ENCODE assay signal across 25 mouse cellular contexts in the genomic region with DNA sequence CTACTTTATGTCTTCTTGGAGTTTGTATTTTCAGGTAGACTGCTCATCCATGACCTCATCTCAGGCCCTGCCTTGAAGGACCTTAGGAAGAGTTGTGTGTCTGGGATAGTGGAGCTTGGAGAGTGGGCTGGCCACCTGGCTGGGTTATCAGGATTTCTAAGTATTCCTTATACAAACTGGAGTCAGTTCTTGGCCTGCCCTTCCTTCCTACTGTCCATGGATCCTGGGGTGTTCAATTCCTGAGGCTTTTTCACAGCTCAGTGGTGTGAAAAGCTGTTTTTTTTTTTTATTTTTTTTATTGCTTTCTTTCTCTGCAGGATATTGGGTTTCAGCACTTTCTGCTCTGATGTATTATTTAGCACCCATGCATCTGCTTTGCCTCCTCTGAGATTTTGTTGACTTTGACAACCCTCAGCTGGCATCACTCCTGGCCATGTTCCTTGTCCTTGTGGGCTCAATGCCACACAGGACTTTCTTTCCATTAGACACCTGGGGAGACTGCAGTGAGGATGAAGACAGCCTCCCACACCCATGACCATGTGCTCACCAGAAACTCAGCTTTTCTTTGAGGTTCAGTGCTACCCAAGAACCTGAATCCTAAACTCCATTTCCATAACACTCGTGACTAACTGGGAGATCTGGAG.
A peak's percentile ranks its signal among the peaks of the same experiment; 100 is the strongest.
DNase-seq lines count a peak whose midpoint lies in the region; ATAC-seq and TF ChIP-seq lines count a peak whose summit lies in the region.
"Had no signal": no experiment of that assay in that cellular context is flagged by ENCODE, and none has a peak within 500 bp of the region (broad histone marks: within the 10 kb centered on the region; RNA-seq: fewer than 3 reads in every experiment).

No protein-coding gene starts in this region.

- no peak overlapping the region for H3K9ac ChIP-seq in forebrain, embryonic 11.5 days (ENCODE audit: low read length)
- H3K9ac ChIP-seq in forebrain, embryonic 14.5 days (ENCODE audit: low read length): no peak overlapping the region
- H3K9ac ChIP-seq in heart, embryonic 12.5 days: no peak overlapping the region
- no peak overlapping the region for H3K9ac ChIP-seq in kidney, embryonic 15.5 days
- H3K9ac ChIP-seq in kidney, postnatal 0 days (ENCODE audit: low read depth, low read length): no peak overlapping the region
- H3K9ac ChIP-seq: embryonic facial prominence, embryonic 12.5 days; forebrain, embryonic 12.5 days; forebrain, embryonic 15.5 days had no signal

- no peaks in the 10 kb centered on the region for H3K36me3 ChIP-seq in forebrain, embryonic 11.5 days (ENCODE audit: control insufficient read depth, insufficient read depth, low read length)
- no peaks in the 10 kb centered on the region for H3K36me3 ChIP-seq in forebrain, embryonic 14.5 days (ENCODE audit: control insufficient read depth, insufficient read depth, low read length)
- H3K36me3 ChIP-seq in heart, embryonic 10.5 days: no peaks in the 10 kb centered on the region
- no peaks in the 10 kb centered on the region for H3K36me3 ChIP-seq in heart, embryonic 12.5 days
- no peaks in the 10 kb centered on the region for H3K36me3 ChIP-seq in kidney, embryonic 15.5 days
- H3K36me3 ChIP-seq in kidney, postnatal 0 days (ENCODE audit: insufficient read depth, low read length): no peaks in the 10 kb centered on the region
- H3K36me3 ChIP-seq: embryonic facial prominence, embryonic 10.5 days; embryonic facial prominence, embryonic 12.5 days; forebrain, embryonic 12.5 days; forebrain, embryonic 15.5 days; G1E had no signal

- H3K27me3 ChIP-seq in forebrain, embryonic 11.5 days (ENCODE audit: control insufficient read depth, insufficient read depth, low read length): no peaks in the 10 kb centered on the region
- no peaks in the 10 kb centered on the region for H3K27me3 ChIP-seq in forebrain, embryonic 14.5 days (replicated peaks; ENCODE audit: control insufficient read depth, insufficient read depth, low read length)
- H3K27me3 ChIP-seq in heart, embryonic 10.5 days (ENCODE audit: insufficient read depth, poor library complexity, severe bottlenecking): no peaks in the 10 kb centered on the region
- H3K27me3 ChIP-seq in heart, embryonic 12.5 days (replicated peaks): no peaks in the 10 kb centered on the region
- no peaks in the 10 kb centered on the region for H3K27me3 ChIP-seq in kidney, embryonic 15.5 days
- H3K27me3 ChIP-seq in kidney, postnatal 0 days (ENCODE audit: insufficient read depth, low read length): no peaks in the 10 kb centered on the region
- H3K27me3 ChIP-seq: CH12.LX; embryonic facial prominence, embryonic 12.5 days; forebrain, embryonic 12.5 days; forebrain, embryonic 15.5 days; Patski had no signal

- DNase-seq in forebrain, embryonic 11.5 days (ENCODE audit: low spot score): peak; percentile 2
- DNase-seq in forebrain, embryonic 14.5 days (ENCODE audit: low spot score): no peak
- peak; percentile 25 for DNase-seq in heart, embryonic 10.5 days (ENCODE audit: low spot score)
- DNase-seq in kidney, postnatal 14 days: no peak
- DNase-seq in kidney, postnatal 0 days (ENCODE audit: low spot score): peak; percentile 61
- DNase-seq in kidney, postnatal 25 days: no peak
- DNase-seq: adrenal gland, adult 8-10 months; adrenal gland, postnatal 14 days; adrenal gland, postnatal 36 days; B cell, adult 2 months; cerebellum, adult 11-12 months; cerebellum, adult 9-10 months; cerebellum, postnatal 10 days; cerebellum, postnatal 25 days had no signal

- H3K9me3 ChIP-seq in forebrain, embryonic 11.5 days (ENCODE audit: control insufficient read depth, low read length): no peaks in the 10 kb centered on the region
- no peaks in the 10 kb centered on the region for H3K9me3 ChIP-seq in forebrain, embryonic 14.5 days (replicated peaks; ENCODE audit: control insufficient read depth, low read length)
- no peaks in the 10 kb centered on the region for H3K9me3 ChIP-seq in heart, embryonic 10.5 days
- no peaks in the 10 kb centered on the region for H3K9me3 ChIP-seq in heart, embryonic 12.5 days (replicated peaks)
- no peaks in the 10 kb centered on the region for H3K9me3 ChIP-seq in kidney, embryonic 15.5 days (replicated peaks)
- no peaks in the 10 kb centered on the region for H3K9me3 ChIP-seq in kidney, postnatal 0 days (replicated peaks; ENCODE audit: low read length)
- H3K9me3 ChIP-seq: embryonic facial prominence, embryonic 10.5 days; embryonic facial prominence, embryonic 12.5 days; forebrain, embryonic 12.5 days; forebrain, embryonic 15.5 days had no signal

- H3K4me1 ChIP-seq in forebrain, embryonic 11.5 days (replicated peaks; ENCODE audit: control insufficient read depth, insufficient read depth, low read length): no peaks in the 10 kb centered on the region
- H3K4me1 ChIP-seq in forebrain, embryonic 14.5 days (ENCODE audit: control insufficient read depth, insufficient read depth, low read length): no peaks in the 10 kb centered on the region
- no peaks in the 10 kb centered on the region for H3K4me1 ChIP-seq in heart, embryonic 10.5 days
- H3K4me1 ChIP-seq in heart, embryonic 12.5 days (replicated peaks): no peaks in the 10 kb centered on the region
- H3K4me1 ChIP-seq in kidney, embryonic 15.5 days: 0 out of 2 replicates have a peak, but pooled peaks cover 4% of the 10 kb centered on the region
- H3K4me1 ChIP-seq in kidney, postnatal 0 days (replicated peaks; ENCODE audit: insufficient read depth, low read length): no peaks in the 10 kb centered on the region
- H3K4me1 ChIP-seq: embryonic facial prominence, embryonic 10.5 days; embryonic facial prominence, embryonic 12.5 days; forebrain, embryonic 15.5 days had no signal

- no peak overlapping the region for H3K4me2 ChIP-seq in forebrain, embryonic 11.5 days (ENCODE audit: low read depth, low read length, severe bottlenecking)
- no peak overlapping the region for H3K4me2 ChIP-seq in forebrain, embryonic 14.5 days (ENCODE audit: low read length)
- H3K4me2 ChIP-seq in heart, embryonic 12.5 days: no peak overlapping the region
- H3K4me2 ChIP-seq in kidney, embryonic 15.5 days: no peak overlapping the region
- H3K4me2 ChIP-seq in kidney, postnatal 0 days (ENCODE audit: low read length): no peak overlapping the region
- H3K4me2 ChIP-seq: embryonic facial prominence, embryonic 12.5 days; forebrain, embryonic 12.5 days; forebrain, embryonic 15.5 days had no signal

- H3K4me3 ChIP-seq in forebrain, embryonic 11.5 days (ENCODE audit: low read depth, low read length): no peak overlapping the region
- no peak overlapping the region for H3K4me3 ChIP-seq in forebrain, embryonic 14.5 days (ENCODE audit: low read depth, low read length)
- no peak overlapping the region for H3K4me3 ChIP-seq in heart, embryonic 10.5 days
- H3K4me3 ChIP-seq in heart, embryonic 12.5 days: no peak overlapping the region
- H3K4me3 ChIP-seq in kidney, embryonic 15.5 days (replicated peaks): no peak overlapping the region
- no peak overlapping the region for H3K4me3 ChIP-seq in kidney, postnatal 0 days (replicated peaks; ENCODE audit: low read depth, low read length)
- H3K4me3 ChIP-seq: embryonic facial prominence, embryonic 10.5 days; embryonic facial prominence, embryonic 12.5 days; forebrain, embryonic 12.5 days; forebrain, embryonic 15.5 days had no signal

- no peak overlapping the region for H3K27ac ChIP-seq in forebrain, embryonic 11.5 days (ENCODE audit: low read depth, low read length)
- no peak overlapping the region for H3K27ac ChIP-seq in forebrain, embryonic 14.5 days (ENCODE audit: low read depth, low read length)
- H3K27ac ChIP-seq in heart, embryonic 10.5 days: no peak overlapping the region
- H3K27ac ChIP-seq in heart, embryonic 12.5 days (ENCODE audit: poor library complexity, severe bottlenecking): no peak overlapping the region
- peak overlapping the region; percentile 45; the same call in 1 of the 2 replicates for H3K27ac ChIP-seq in kidney, embryonic 15.5 days
- no peak overlapping the region for H3K27ac ChIP-seq in kidney, postnatal 0 days
- H3K27ac ChIP-seq: embryonic facial prominence, embryonic 10.5 days; embryonic facial prominence, embryonic 12.5 days; forebrain, embryonic 12.5 days; forebrain, embryonic 15.5 days had no signal

- no peak for TF ChIP-seq CTCF in kidney, postnatal 0 days (IDR thresholded peaks at IDR 0.05; ENCODE audit: low read depth)

- no peak for ATAC-seq in forebrain, embryonic 11.5 days (replicated peaks; ENCODE audit: low FRiP score)
- ATAC-seq in forebrain, embryonic 14.5 days: no peak
- ATAC-seq in heart, embryonic 12.5 days (ENCODE audit: insufficient number of reproducible peaks, low FRiP score): no peak
- peak; percentile 74 for ATAC-seq in kidney, embryonic 15.5 days (replicated peaks; ENCODE audit: low FRiP score)
- peak; percentile 36; the same call in 1 of the 2 replicates for ATAC-seq in kidney, postnatal 0 days (replicated peaks; ENCODE audit: low FRiP score, low read depth)
- ATAC-seq: activated CD4-positive, CD25-positive, alpha-beta regulatory T cell, adult 4 months; CD4-positive, CD25-positive, alpha-beta regulatory T cell, adult 4 months; forebrain, embryonic 15.5 days; Patski had no signal

- 73% methylated on average over 1 of the region's 1 CpGs for WGBS in forebrain, embryonic 11.5 days
- 84% methylated on average over 1 of the region's 1 CpGs for WGBS in forebrain, embryonic 14.5 days
- WGBS in heart, embryonic 10.5 days: 58% methylated on average over 1 of the region's 1 CpGs
- WGBS in heart, embryonic 12.5 days: 50% methylated on average over 1 of the region's 1 CpGs
- 55% methylated on average over 1 of the region's 1 CpGs for WGBS in kidney, embryonic 15.5 days
- 33% methylated on average over 1 of the region's 1 CpGs for WGBS in kidney, postnatal 0 days

Comparison
In these comparisons a context has a peak if more than half of its experiments do, and no peak if none do; other contexts are left out.
1. DNase-seq: peak in forebrain, embryonic 11.5 days (single experiment), heart, embryonic 10.5 days (single experiment) and kidney, postnatal 0 days (single experiment); none in forebrain, embryonic 14.5 days (single experiment), kidney, postnatal 14 days (single experiment) and kidney, postnatal 25 days (0 of 2).
2. ATAC-seq: peak in kidney, embryonic 15.5 days (single experiment) and kidney, postnatal 0 days (single experiment); none in forebrain, embryonic 11.5 days (single experiment), forebrain, embryonic 14.5 days (single experiment) and heart, embryonic 12.5 days (single experiment).